Mouse (Mus musculus) kidney, embryonic 16.5 days (tissue): ENCODE data around the gene Eef2. TPM values are rescaled to one million over a fixed set of nuclear protein-coding genes. Genes with fewer than 3 reads are reported as not detected.

Experiments
- ATAC-seq: fragments of 200-750 bp; cut with Nextera tagmentation; 2 replicates; pipeline ENCODE4 v1.8.0; 2017; ENCODE audit warnings: moderate TSS enrichment; ENCODE audit not compliant: low FRiP score, low TSS enrichment
- H3K27ac ChIP-seq: fragments of 300-500 bp; sonication (generic); 2 replicates; pipeline ENCODE4 v1.5.1; 2014; ENCODE audit warnings: low read length
- H3K27me3 ChIP-seq: fragments of 300-500 bp; sonication (generic); 2 replicates; pipeline ENCODE4 v1.6.1; 2014; ENCODE audit warnings: low read length, control low read depth, mixed read lengths; ENCODE audit not compliant: insufficient read depth
- H3K36me3 ChIP-seq: fragments of 300-500 bp; sonication (generic); 2 replicates; pipeline ENCODE4 v1.6.1; 2014; ENCODE audit warnings: low read length, control low read depth, mixed read lengths; ENCODE audit not compliant: insufficient read depth
- H3K4me1 ChIP-seq: fragments of 300-500 bp; sonication (generic); 2 replicates; pipeline ENCODE4 v1.6.1; 2014; ENCODE audit warnings: low read length, control low read depth, mixed read lengths; ENCODE audit not compliant: insufficient read depth
- H3K4me2 ChIP-seq: fragments of 300-500 bp; sonication (generic); replicated peaks from 2 replicates; pipeline ENCODE4 v1.6.1; 2014; ENCODE audit warnings: low read depth, low read length
- H3K4me3 ChIP-seq: fragments of 300-500 bp; sonication (generic); 2 replicates; pipeline ENCODE4 v1.5.1; 2014; ENCODE audit warnings: mild to moderate bottlenecking, low read length
- H3K9ac ChIP-seq: fragments of 300-500 bp; sonication (generic); replicated peaks from 2 replicates; pipeline ENCODE4 v1.6.1; 2014; ENCODE audit warnings: low read length
- H3K9me3 ChIP-seq: fragments of 300-500 bp; sonication (generic); 2 replicates; pipeline ENCODE4 v1.6.1; 2016; ENCODE audit warnings: low read length, control low read depth
- WGBS: fragments of 180-500 bp; shearing (Covaris S2); extraction: QIAGEN DNeasy Blood & Tissue Kit; methylation state at CpG from one replicate; pipeline ENCODE4 v1.1.7; 2014; 5-methylcytosine and 5-hydroxymethylcytosine counted together
- polyA plus RNA-seq: library from polyadenylated mRNA; unstranded; fragments of >200 nt; fragmentation: Nextera tagmentation; extraction: Ambion mirVana; gene quantifications from 2 replicates; pipeline ENCODE4 v1.2.1, GENCODE M21; 2015

The Eef2 gene
- polyA plus RNA-seq, 1 experiment from 2014 or later: 672 TPM

GRCm38 (mm10) chr10:81231436-81231835 is 55.0 kb downstream of the Eef2 start:
- peaks cover 17% of the 10 kb centered on the region for H3K4me1 ChIP-seq
- no peak overlapping the region for H3K9ac ChIP-seq
- H3K27ac ChIP-seq: no peak overlapping the region
- H3K4me2 ChIP-seq: no peak overlapping the region
- H3K36me3 ChIP-seq: no peaks in the 10 kb centered on the region
- 55% methylated on average over 7 of the region's 7 CpGs for WGBS
- H3K4me3 ChIP-seq: no peak overlapping the region
- H3K27me3 ChIP-seq: peaks cover 36% of the 10 kb centered on the region
- no peaks in the 10 kb centered on the region for H3K9me3 ChIP-seq
- no peak for ATAC-seq

Other genes starting within 250 kb of the Eef2 start
- 22.3 and 24.1 TPM in 2 replicates for gene Gadd45b, start 246.6 kb upstream of the Eef2 start, polyA plus RNA-seq
- 6.6 and 6.7 TPM in 2 replicates for gene Gng7, start 161.7 kb upstream of the Eef2 start, polyA plus RNA-seq
- gene Diras1, start 151.0 kb upstream of the Eef2 start, polyA plus RNA-seq: 0.11 and 0.41 TPM in 2 replicates
- gene Slc39a3, start 139.2 kb upstream of the Eef2 start, polyA plus RNA-seq: 19.6 and 19.9 TPM in 2 replicates
- 244 and 250 TPM in 2 replicates for gene Sgta, start 116.5 kb upstream of the Eef2 start, polyA plus RNA-seq
- 69.6 and 70.0 TPM in 2 replicates for gene Thop1, start 106.6 kb upstream of the Eef2 start, polyA plus RNA-seq
- gene Creb3l3, start 77.8 kb upstream of the Eef2 start, polyA plus RNA-seq: 0.24 and 0.29 TPM in 2 replicates
- gene Map2k2, start 70.7 kb upstream of the Eef2 start, polyA plus RNA-seq: 195 and 207 TPM in 2 replicates
- gene Zbtb7a, start 41.4 kb upstream of the Eef2 start, polyA plus RNA-seq: 24.4 and 25.2 TPM in 2 replicates
- gene Pias4, start 8.7 kb upstream of the Eef2 start, polyA plus RNA-seq: 51.0 and 56.2 TPM in 2 replicates
- gene Dapk3, start 6.4 kb downstream of the Eef2 start, polyA plus RNA-seq: 38.4 and 39.3 TPM in 2 replicates
- gene 4930442H23Rik, start 7.2 kb downstream of the Eef2 start, polyA plus RNA-seq: not detected in 2 replicates
- not detected in 2 replicates for gene Nmrk2, start 25.4 kb downstream of the Eef2 start, polyA plus RNA-seq
- 0.14 and 0.33 TPM in 2 replicates for gene Atcay, start 54.2 kb downstream of the Eef2 start, polyA plus RNA-seq
- 7.1 and 7.8 TPM in 2 replicates for gene Zfr2, start 56.5 kb downstream of the Eef2 start, polyA plus RNA-seq
- 8.2 and 8.9 TPM in 2 replicates for gene Matk, start 76.3 kb downstream of the Eef2 start, polyA plus RNA-seq
- 218 and 238 TPM in 2 replicates for gene Mrpl54, start 90.3 kb downstream of the Eef2 start, polyA plus RNA-seq
- gene Apba3, start 90.3 kb downstream of the Eef2 start, polyA plus RNA-seq: 88.6 and 88.7 TPM in 2 replicates
- 21.9 and 22.6 TPM in 2 replicates for gene Tjp3, start 115.0 kb downstream of the Eef2 start, polyA plus RNA-seq
- 62.9 and 63.9 TPM in 2 replicates for gene Pip5k1c, start 116.3 kb downstream of the Eef2 start, polyA plus RNA-seq
- 42.3 and 43.2 TPM in 2 replicates for gene Cactin, start 144.5 kb downstream of the Eef2 start, polyA plus RNA-seq
- gene Tbxa2r, start 152.1 kb downstream of the Eef2 start, polyA plus RNA-seq: 19.7 and 20.2 TPM in 2 replicates
- gene Gipc3, start 166.6 kb downstream of the Eef2 start, polyA plus RNA-seq: 0.09 TPM in 2 replicates
- 90.6 and 94.5 TPM in 2 replicates for gene Hmg20b, start 173.8 kb downstream of the Eef2 start, polyA plus RNA-seq
- gene Mfsd12, start 180.9 kb downstream of the Eef2 start, polyA plus RNA-seq: 9.8 and 12.5 TPM in 2 replicates
- gene 4930404N11Rik, start 189.2 kb downstream of the Eef2 start, polyA plus RNA-seq: 0.98 and 1.2 TPM in 2 replicates
- 111 and 115 TPM in 2 replicates for gene Fzr1, start 201.9 kb downstream of the Eef2 start, polyA plus RNA-seq
- 87.6 and 104 TPM in 2 replicates for gene Dohh, start 207.8 kb downstream of the Eef2 start, polyA plus RNA-seq
- 5.0 and 5.2 TPM in 2 replicates for gene Gm48551, start 207.8 kb downstream of the Eef2 start, polyA plus RNA-seq
- 1.4 and 1.6 TPM in 2 replicates for gene Gm48552, start 212.4 kb downstream of the Eef2 start, polyA plus RNA-seq
- 42.7 and 44.1 TPM in 2 replicates for gene Smim24, start 216.4 kb downstream of the Eef2 start, polyA plus RNA-seq